Mouse (Mus musculus) MEL (cell line): Measurements from ENCODE around the gene Stx5a. TPM values are rescaled to one million over a fixed set of nuclear protein-coding genes. Genes with fewer than 3 reads are reported as not detected.

Experiments
- DNase-seq: peaks from one replicate; pipeline ENCODE4 v3.0.0; 2011; ENCODE audit warnings: low read depth, low spot score
- H3K27ac ChIP-seq: 2 replicates; pipeline ENCODE4 v1.5.1; 2012; ENCODE audit warnings: low read depth, mild to moderate bottlenecking, control low read depth, low read length, moderate library complexity; ENCODE audit not compliant: control insufficient read depth
- H3K27me3 ChIP-seq, 2 experiments: fragments of 150-350 bp in 1 of 2; sonication (generic) in 1 of 2; 2 replicates each; pipeline ENCODE4 v1.6.1; 2012; ENCODE audit warnings: low read length in 2 of 2, mild to moderate bottlenecking in 2 of 2, improper control_type of control experiment in 1 of 2, moderate library complexity in 1 of 2; ENCODE audit not compliant: insufficient read depth in 2 of 2, control insufficient read depth in 1 of 2
- H3K36me3 ChIP-seq, 2 experiments: 2 replicates each; pipeline ENCODE4 v1.6.1; 2012 to 2014; ENCODE audit warnings: low read length in 2 of 2, improper control_type of control experiment in 1 of 2, inconsistent platforms in 1 of 2, mild to moderate bottlenecking in 1 of 2; ENCODE audit not compliant: insufficient read depth in 2 of 2, control insufficient read depth in 1 of 2
- H3K4me1 ChIP-seq, 2 experiments: fragments of 150-350 bp in 1 of 2; sonication (generic) in 1 of 2; 2 replicates each; pipeline ENCODE4 v1.6.1; 2012; ENCODE audit warnings: low read length in 2 of 2, improper control_type of control experiment in 1 of 2, mild to moderate bottlenecking in 1 of 2; ENCODE audit not compliant: insufficient read depth in 2 of 2, control insufficient read depth in 1 of 2
- H3K4me3 ChIP-seq, 2 experiments: fragments of 150-350 bp in 1 of 2; sonication (generic) in 1 of 2; 2 replicates each; pipeline ENCODE4 v1.5.1; 2012; ENCODE audit warnings: low read depth in 2 of 2, low read length in 2 of 2, mild to moderate bottlenecking in 2 of 2, moderate library complexity in 2 of 2, control low read depth in 1 of 2, improper control_type of control experiment in 1 of 2; ENCODE audit not compliant: control insufficient read depth in 1 of 2, insufficient read depth in 1 of 2
- H3K79me2 ChIP-seq: 2 replicates; pipeline ENCODE4 v1.6.1; 2012; ENCODE audit warnings: mild to moderate bottlenecking, low read length, moderate library complexity; ENCODE audit not compliant: control insufficient read depth, poor library complexity, insufficient read depth
- H3K9ac ChIP-seq: 2 replicates; pipeline ENCODE4 v1.6.1; 2012; ENCODE audit warnings: low read depth, mild to moderate bottlenecking, control low read depth, low read length, moderate library complexity; ENCODE audit not compliant: control insufficient read depth, poor library complexity, severe bottlenecking
- H3K9me3 ChIP-seq: fragments of 150-350 bp; sonication (generic); replicated peaks from 2 replicates; pipeline ENCODE4 v1.6.1; 2012; ENCODE audit warnings: mild to moderate bottlenecking, low read length, improper control_type of control experiment, moderate library complexity; ENCODE audit not compliant: insufficient read depth
- CHD1 ChIP-seq: IDR thresholded peaks from 2 replicates; pipeline ENCODE4 v1.6.1; 2012; ENCODE audit warnings: low read depth, mild to moderate bottlenecking, inconsistent platforms, low read length, improper control_type of control experiment
- CTCF ChIP-seq, 3 experiments: IDR thresholded peaks in 2 of 3; conservative IDR thresholded peaks in 1 of 3; 2 replicates each; pipeline ENCODE4 v1.5.1; 2011 to 2012; ENCODE audit warnings: low read length in 3 of 3, low read depth in 2 of 3, mild to moderate bottlenecking in 2 of 3, improper control_type of control experiment in 1 of 3, inconsistent platforms in 1 of 3, mixed read lengths in 1 of 3, moderate library complexity in 1 of 3; ENCODE audit not compliant: control insufficient read depth in 1 of 3, insufficient read depth in 1 of 3, poor library complexity in 1 of 3, severe bottlenecking in 1 of 3
- ELF1 ChIP-seq: IDR thresholded peaks from 2 replicates; pipeline ENCODE4 v1.6.1; 2014; ENCODE audit warnings: low read depth, mild to moderate bottlenecking, inconsistent platforms, low read length, improper control_type of control experiment, moderate library complexity
- EP300 ChIP-seq, 2 experiments: IDR thresholded peaks; 2 replicates each; pipeline ENCODE4 v1.6.1; 2011; ENCODE audit warnings: improper control_type of control experiment in 2 of 2, low read length in 2 of 2, low read depth in 1 of 2, mild to moderate bottlenecking in 1 of 2
- ETS1 ChIP-seq: IDR thresholded peaks from 2 replicates; pipeline ENCODE4 v1.6.1; 2012; ENCODE audit warnings: low read depth, mild to moderate bottlenecking, inconsistent platforms, low read length, improper control_type of control experiment, moderate library complexity
- GABPA ChIP-seq: IDR thresholded peaks from 2 replicates; pipeline ENCODE4 v1.6.1; 2012; ENCODE audit warnings: low read depth, mild to moderate bottlenecking, inconsistent platforms, low read length, improper control_type of control experiment, moderate library complexity
- HCFC1 ChIP-seq: IDR thresholded peaks from 2 replicates; pipeline ENCODE4 v1.6.1; 2012; ENCODE audit warnings: low read depth, mild to moderate bottlenecking, inconsistent platforms, low read length, improper control_type of control experiment, moderate library complexity
- MAX ChIP-seq: IDR thresholded peaks from 2 replicates; pipeline ENCODE4 v1.6.1; 2011; ENCODE audit warnings: low read length, improper control_type of control experiment
- MEF2A ChIP-seq: IDR thresholded peaks from 2 replicates; pipeline ENCODE4 v1.6.1; 2014; ENCODE audit warnings: low read depth, mild to moderate bottlenecking, inconsistent platforms, low read length, improper control_type of control experiment; ENCODE audit not compliant: poor library complexity, insufficient replicate concordance, severe bottlenecking; ENCODE audit errors: extremely low read depth
- MXI1 ChIP-seq: IDR thresholded peaks from 2 replicates; pipeline ENCODE4 v1.6.1; 2011; ENCODE audit warnings: mild to moderate bottlenecking, low read depth, low read length, improper control_type of control experiment
- MYB ChIP-seq: IDR thresholded peaks from 2 replicates; pipeline ENCODE4 v1.6.1; 2011; ENCODE audit warnings: mild to moderate bottlenecking, low read depth, low read length, improper control_type of control experiment
- NELFE ChIP-seq: IDR thresholded peaks from 2 replicates; pipeline ENCODE4 v1.6.1; 2011; ENCODE audit warnings: low read depth, low read length, improper control_type of control experiment
- NRF1 ChIP-seq: IDR thresholded peaks from 2 replicates; pipeline ENCODE4 v1.6.1; 2014; ENCODE audit warnings: low read depth, mild to moderate bottlenecking, inconsistent platforms, low read length, improper control_type of control experiment, moderate library complexity; ENCODE audit not compliant: poor library complexity, insufficient read depth, severe bottlenecking
- POLR2AphosphoS2 ChIP-seq: IDR thresholded peaks from 2 replicates; pipeline ENCODE4 v1.6.1; 2011; ENCODE audit warnings: low read length, improper control_type of control experiment
- RCOR1 ChIP-seq: IDR thresholded peaks from 2 replicates; pipeline ENCODE4 v1.6.1; 2012; ENCODE audit warnings: low read depth, mild to moderate bottlenecking, inconsistent platforms, low read length, improper control_type of control experiment
- SIN3A ChIP-seq: IDR thresholded peaks from 2 replicates; pipeline ENCODE4 v1.6.1; 2012; ENCODE audit warnings: low read length, improper control_type of control experiment, inconsistent platforms
- TAL1 ChIP-seq: IDR thresholded peaks from 2 replicates; pipeline ENCODE4 v1.6.1; 2012; ENCODE audit warnings: mild to moderate bottlenecking, inconsistent platforms, low read length, moderate library complexity, mixed read lengths
- TBP ChIP-seq: IDR thresholded peaks from 2 replicates; pipeline ENCODE4 v1.8.0; 2011; ENCODE audit warnings: low read depth, low read length, improper control_type of control experiment
- UBTF ChIP-seq: IDR thresholded peaks from 2 replicates; pipeline ENCODE4 v1.6.1; 2012; ENCODE audit warnings: low read depth, mild to moderate bottlenecking, inconsistent platforms, low read length, improper control_type of control experiment, moderate library complexity, borderline replicate concordance; ENCODE audit not compliant: insufficient read depth
- ZC3H11A ChIP-seq: IDR thresholded peaks from 2 replicates; pipeline ENCODE4 v1.6.1; 2012; ENCODE audit warnings: low read depth, mild to moderate bottlenecking, inconsistent platforms, low read length, improper control_type of control experiment
- ZMIZ1 ChIP-seq: IDR thresholded peaks from 2 replicates; pipeline ENCODE4 v1.6.1; 2012; ENCODE audit warnings: low read depth, mild to moderate bottlenecking, inconsistent platforms, low read length, improper control_type of control experiment, moderate library complexity
- polyA plus RNA-seq, 2 experiments: library from polyadenylated mRNA; stranded (reverse) in 1 of 2; unstranded in 1 of 2; fragments of >175 nt in 1 of 2; fragments of >200 nt in 1 of 2; gene quantifications; 2 replicates each; pipeline versions ENCODE4 v1.2.1 to v1.2.4; 2012; ENCODE audit warnings: low replicate concordance in 2 of 2, low read depth in 1 of 2; ENCODE audit not compliant: insufficient read length in 2 of 2, insufficient read depth in 1 of 2, missing spikeins in 1 of 2
- total RNA-seq: library from RNA; depleted of rRNA; stranded (reverse); fragments of 300-350 nt; gene quantifications from 2 replicates; pipeline ENCODE4 v1.2.3, GENCODE M21; 2012

Gene Stx5a
- total and polyA plus RNA-seq, 3 experiments, result 28.7 to 50.0 TPM; not detected in 1

DNA sequence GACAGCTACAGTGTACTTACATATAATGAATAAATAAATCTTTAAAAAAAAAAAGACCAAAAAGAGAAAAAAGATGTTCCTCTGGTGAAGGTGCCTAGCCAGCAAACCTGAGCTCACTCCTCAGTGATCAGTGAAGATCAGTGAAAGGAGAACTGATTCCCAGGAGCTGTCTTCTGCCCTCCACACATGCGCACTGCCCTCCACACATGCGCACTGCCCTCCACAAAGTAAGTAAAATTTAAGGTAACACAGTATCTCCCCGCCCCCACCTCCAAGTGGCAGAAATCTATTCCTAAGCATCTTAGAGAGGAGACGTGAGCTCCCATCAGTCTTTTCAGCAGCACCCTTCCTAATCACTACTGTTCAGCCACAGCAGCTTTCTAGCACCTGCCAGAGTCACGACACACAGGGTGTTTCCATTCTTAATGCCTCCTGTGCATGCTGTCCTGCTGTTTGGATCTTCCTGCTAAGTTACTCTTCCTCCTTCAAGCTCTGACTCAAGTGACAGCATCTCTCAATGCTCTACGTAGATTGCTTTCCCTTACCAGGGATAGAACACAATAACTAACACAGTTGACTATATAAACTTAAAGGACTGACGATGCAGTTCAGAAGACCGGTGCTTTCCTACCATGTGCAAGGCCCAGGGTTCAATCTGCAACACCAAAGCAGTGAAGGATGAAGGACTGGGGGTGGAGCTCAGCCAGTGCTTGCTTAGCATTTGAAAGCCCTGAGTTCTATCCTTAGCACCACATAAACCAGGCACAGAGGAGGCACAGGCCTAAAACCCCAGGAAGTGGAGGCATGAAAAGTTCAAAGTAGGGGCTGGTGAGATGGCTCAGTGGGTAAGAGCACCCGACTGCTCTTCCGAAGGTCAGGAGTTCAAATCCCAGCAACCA is 25.1 kb upstream of the Stx5a start:
- no peaks in the 10 kb centered on the region for H3K9me3 ChIP-seq
- H3K9ac ChIP-seq, result peak overlapping the region; percentile 1; the same call in 1 of the 2 replicates
- H3K4me1 ChIP-seq, result peaks cover 4 to 21% of the 10 kb centered on the region in 2 experiments; a peak in 3 of 4 replicates
- peak overlapping the region; percentile 23 for H3K27ac ChIP-seq
- peaks cover 9 to 18% of the 10 kb centered on the region in 2 experiments for H3K36me3 ChIP-seq
- H3K4me3 ChIP-seq, result no peak overlapping the region
- peak; percentile 87 for DNase-seq
- H3K27me3 ChIP-seq, result no peaks in the 10 kb centered on the region
- peaks cover 24% of the 10 kb centered on the region for H3K79me2 ChIP-seq
- peak; percentile 44; the same call in 1 of the 2 replicates for TF ChIP-seq HCFC1
- peak; percentile 61 for TF ChIP-seq MAX
- TF ChIP-seq CHD1, result no peak
- 0 out of 2 replicates have a peak, but pooled peaks have one; percentile 20 for TF ChIP-seq ELF1
- no peak for TF ChIP-seq MYB
- TF ChIP-seq RCOR1, result no peak
- no peak for TF ChIP-seq ETS1
- TF ChIP-seq GABPA, result no peak
- peak; percentile 31; the same call in 1 of the 2 replicates for TF ChIP-seq NELFE
- TF ChIP-seq MEF2A, result no peak
- TF ChIP-seq SIN3A, result peak; percentile 42; the same call in 1 of the 2 replicates
- TF ChIP-seq MXI1, result peak; percentile 43; the same call in 1 of the 2 replicates
- peak; percentile 36; the same call in 1 of the 2 replicates for TF ChIP-seq TAL1
- no peak for TF ChIP-seq POLR2AphosphoS2
- TF ChIP-seq TBP, result 0 out of 2 replicates have a peak, but pooled peaks have one; percentile 10
- TF ChIP-seq CTCF (IDR thresholded peaks at IDR 0.05 in 2 of 3, conservative IDR thresholded peaks at IDR 0.05 in 1 of 3; ENCODE audit: control insufficient read depth in 1 of 3, insufficient read depth in 1 of 3, low read depth in 2 of 3, low read length in 3 of 3, poor library complexity in 1 of 3, severe bottlenecking in 1 of 3), result no peak
- TF ChIP-seq UBTF, result no peak
- TF ChIP-seq NRF1, result peak; percentile 87
- no peak for TF ChIP-seq ZC3H11A
- no peak for TF ChIP-seq EP300 (IDR thresholded peaks at IDR 0.05; ENCODE audit: low read depth in 1 of 2, low read length in 2 of 2)
- TF ChIP-seq ZMIZ1, result no peak
